Mouse (Mus musculus) E14TG2a.4 (cell line): ENCODE data around the gene Zfp711.

ENCODE experiments used
- CTCF ChIP-seq: conservative IDR thresholded peaks from 2 replicates; pipeline ENCODE4 v1.5.1; 2014; ENCODE audit warnings: low read length
- NANOG ChIP-seq: IDR thresholded peaks from 2 replicates; pipeline ENCODE4 v1.6.1; 2014; ENCODE audit warnings: borderline replicate concordance, low read length, mixed read lengths
- POU5F1 ChIP-seq: IDR thresholded peaks from 2 replicates; pipeline ENCODE4 v1.6.1; 2014; ENCODE audit warnings: low read length, borderline replicate concordance

GRCm38 (mm10) chrX:112567716-112568115 lies 32.6 kb upstream of the Zfp711 start:
- no peak for TF ChIP-seq CTCF
- TF ChIP-seq NANOG: no peak
- TF ChIP-seq POU5F1: no peak
